Mouse (Mus musculus) adrenal gland, adult 2 months (tissue): ENCODE results near the gene Cep295. TPM values are rescaled to one million over a fixed set of nuclear protein-coding genes. Genes with fewer than 3 reads are reported as not detected.
A peak's percentile ranks its signal among the peaks of the same experiment; 100 is the strongest.
"Not testable (repeated sequence)": the region's sequence is repeated elsewhere in the genome, so short reads cannot be mapped to it uniquely, and the experiment has no call there.

ENCODE experiments used
- DNase-seq: peaks from one replicate; pipeline ENCODE4 v3.0.0; 2021
- long read RNA-seq: library from polyadenylated mRNA; stranded (forward); transcript quantifications from one replicate; pipeline ENCODE4 v2.0.0, GENCODE M21; 2021
- polyA plus RNA-seq: library from polyadenylated mRNA; depleted of rRNA; stranded (reverse); fragments of >200 nt; gene quantifications from 2 replicates; pipeline ENCODE4 v1.2.3, GENCODE M21; 2012; rRNA removed
- total RNA-seq, 2 experiments: library from RNA; stranded (reverse); gene quantifications; 2 replicates each; pipeline ENCODE4 v1.2.3; 2021

Cep295 gene
- total RNA-seq = 10 to 100 TPM in 1 of 2 experiments, 1 to 10 TPM in 1; 9.2 to 13.8 TPM
- 0.82 and 1.1 TPM in 2 replicates for polyA plus RNA-seq
- long read RNA-seq = 0 reads

- peak; percentile 97 for DNase-seq
These were observed at the start of gene Cep295 for GRCm38 (mm10) chr9:15357484-15358275. TSS of gene Cep295 (minus strand) at chr9:15357788.

GRCm38 (mm10) chr9:15397591-15397990 is 40.0 kb upstream of the Cep295 start:
- no peak for DNase-seq

DNA sequence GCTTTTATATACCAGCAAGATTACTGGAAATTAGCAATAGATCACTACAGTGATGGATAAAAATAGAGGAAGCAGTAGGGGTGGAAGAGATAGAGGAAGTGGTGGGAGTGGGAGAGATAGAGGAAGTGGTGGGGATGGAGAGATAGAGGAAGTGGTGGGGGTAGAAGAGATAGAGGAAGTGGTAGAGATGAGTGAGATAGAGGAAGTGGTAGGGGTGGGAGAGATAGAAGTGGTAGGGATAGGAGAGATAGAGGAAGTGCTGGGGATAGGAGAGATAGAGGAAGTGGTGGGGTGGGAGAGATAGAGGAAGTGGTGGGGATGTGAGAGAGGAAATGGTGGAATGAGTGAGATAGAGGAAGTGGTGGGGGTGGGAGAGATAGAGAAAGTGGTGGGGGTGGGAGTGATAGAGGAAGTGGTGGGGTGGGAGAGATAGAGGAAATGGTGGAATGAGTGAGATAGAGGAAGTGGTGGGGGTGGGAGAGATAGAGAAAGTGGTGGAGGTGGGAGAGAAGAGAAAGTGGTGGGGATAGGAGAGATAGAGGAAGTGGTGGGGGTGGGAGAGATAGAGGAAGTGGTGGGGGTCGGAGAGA is 37.9 kb upstream of the Cep295 start:
- DNase-seq = no peak

DNA sequence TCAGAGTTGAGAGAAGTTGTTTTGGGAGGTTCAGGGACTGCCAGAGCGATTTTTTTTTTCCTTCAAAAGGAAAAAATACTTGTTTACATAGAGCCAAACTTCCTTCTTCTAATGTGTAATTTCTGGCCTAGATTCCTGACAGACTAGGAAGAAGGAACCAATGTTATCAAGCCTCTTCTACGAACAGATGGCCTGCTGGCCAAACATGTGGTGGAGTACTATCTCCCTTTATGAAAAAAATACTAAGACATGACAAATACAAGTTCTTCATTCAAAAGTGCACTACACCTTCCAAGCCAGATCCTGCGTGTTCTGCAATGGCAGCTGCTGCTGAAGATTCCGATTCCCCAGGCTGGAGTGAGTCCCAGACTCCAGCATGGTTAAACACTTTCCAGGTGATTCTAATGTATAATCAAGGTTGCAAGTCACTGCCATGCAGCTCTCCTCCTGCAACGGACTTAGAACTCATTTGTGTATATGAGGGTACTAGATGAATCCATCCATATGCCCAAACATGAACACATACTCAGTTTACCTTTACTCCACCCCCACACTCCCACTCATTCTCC is 29.6 kb upstream of the Cep295 start:
- DNase-seq = no peak

GRCm38 (mm10) chr9:15384266-15384665 is 26.7 kb upstream of the Cep295 start:
- no peak for DNase-seq

DNA sequence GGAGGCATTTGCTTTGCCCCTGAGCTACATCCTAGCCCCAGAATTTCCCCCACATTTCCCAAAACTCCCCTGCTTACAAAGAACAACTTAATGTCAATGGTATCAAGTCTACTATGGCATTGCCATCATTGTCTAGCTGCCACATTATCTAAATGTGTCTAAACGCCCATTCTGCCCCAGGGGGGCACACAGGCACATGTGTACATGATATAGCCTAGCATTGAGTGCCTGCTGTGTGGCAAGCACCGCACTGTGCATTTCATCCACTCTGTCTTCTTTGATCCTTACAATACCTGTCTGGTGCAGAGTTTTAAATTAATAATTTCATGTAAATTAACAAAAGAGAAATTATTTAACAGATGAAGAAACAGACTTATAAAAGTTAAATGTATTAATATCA is 8.7 kb upstream of the Cep295 start:
- no peak for DNase-seq

DNA sequence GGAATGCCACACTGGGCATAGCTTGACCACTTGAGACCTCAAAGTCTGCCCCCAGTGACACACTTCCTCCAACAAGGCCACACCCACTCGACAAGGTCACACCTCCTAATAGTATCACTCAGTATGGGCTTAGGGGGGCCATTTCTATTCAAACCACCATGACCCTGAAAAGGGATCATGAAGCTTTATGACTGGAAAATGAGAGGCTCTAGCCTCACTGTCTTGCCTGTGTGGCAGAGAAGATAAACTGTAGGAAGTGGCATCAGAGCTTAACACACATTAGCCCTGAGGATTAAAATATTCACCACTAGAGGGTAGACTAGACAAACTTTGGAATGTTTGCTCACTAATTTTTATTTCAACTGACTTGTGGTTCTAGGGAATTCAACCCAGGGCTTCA is 8.3 kb upstream of the Cep295 start:
- DNase-seq = no peak

GRCm38 (mm10) chr9:15364843-15365242 is 7.3 kb upstream of the Cep295 start:
- DNase-seq = no peak

DNA sequence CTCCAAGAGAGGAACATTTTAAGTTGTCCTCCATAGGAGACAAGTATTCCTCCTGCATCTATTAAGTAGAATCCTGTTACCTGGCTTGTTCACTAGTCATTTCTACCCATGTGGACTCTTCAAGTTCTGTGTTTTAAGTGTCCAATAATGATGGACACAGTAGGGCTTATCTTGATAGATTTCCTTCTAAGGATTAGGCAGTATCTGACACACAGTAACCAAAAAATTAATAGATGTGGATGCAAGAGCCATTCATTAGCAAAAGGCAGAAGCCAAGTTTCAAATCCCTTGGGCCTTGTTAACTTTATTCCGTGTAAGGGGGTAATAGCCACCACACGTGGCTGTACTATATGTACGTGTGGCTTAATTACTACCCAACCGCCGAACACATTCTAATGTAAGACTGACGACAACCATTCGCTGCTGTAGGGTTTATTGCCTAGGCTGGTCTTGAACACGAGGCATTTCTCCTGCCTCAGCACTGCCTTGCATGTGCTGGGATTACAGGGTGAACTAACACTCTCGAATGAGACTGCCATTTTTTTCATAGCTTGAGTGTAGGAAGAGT is 588 bp downstream of the Cep295 start:
- no peak for DNase-seq

GRCm38 (mm10) chr9:15349925-15350324 is 7.7 kb downstream of the Cep295 start:
- DNase-seq = no peak

- no peak for DNase-seq
These were observed 19.8 kb downstream of the Cep295 start for GRCm38 (mm10) chr9:15337776-15338175.

- DNase-seq = no peak
These were observed 39.3 kb downstream of the Cep295 start for GRCm38 (mm10) chr9:15318170-15318742.

- DNase-seq = no peak
These were observed 40.1 kb downstream of the Cep295 start for GRCm38 (mm10) chr9:15317223-15318169.

DNA sequence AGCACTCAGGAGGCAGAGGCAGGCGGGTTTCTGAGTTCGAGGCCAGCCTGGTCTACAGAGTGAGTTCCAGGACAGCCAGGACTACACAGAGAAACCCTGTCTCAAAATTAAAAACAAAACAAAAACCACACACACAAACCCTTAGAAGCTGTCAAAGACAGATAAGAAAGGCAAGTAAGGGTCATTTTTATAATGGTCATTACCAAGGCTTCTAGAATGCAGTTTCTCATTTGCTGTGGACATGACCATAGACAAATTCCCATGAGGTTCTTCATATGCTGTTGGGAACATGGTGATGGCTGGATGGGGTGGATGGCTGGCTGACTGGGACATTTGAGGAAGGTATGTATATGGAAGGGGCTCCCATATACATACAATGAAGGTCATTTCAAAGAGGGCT is 41.3 kb downstream of the Cep295 start:
- not testable (repeated sequence) for DNase-seq

DNA sequence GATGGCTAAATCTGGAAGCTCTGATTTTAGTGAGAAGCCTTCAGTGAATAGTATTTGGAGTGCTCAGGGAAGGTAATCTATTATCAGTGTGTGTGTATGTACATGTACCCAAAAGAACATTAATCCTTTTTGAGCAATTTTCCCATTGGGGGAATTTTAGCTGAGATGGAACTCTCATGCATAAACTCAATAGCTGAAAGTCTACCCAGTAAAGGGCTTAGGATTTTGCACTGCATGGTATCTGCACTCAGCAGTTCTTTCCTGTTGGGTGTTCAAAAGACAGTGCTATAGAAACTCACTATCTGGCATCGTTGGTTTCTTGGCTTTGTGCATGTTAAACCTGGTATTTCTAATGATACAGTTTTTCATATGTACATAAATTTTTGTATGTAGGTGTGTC is 43.0 kb downstream of the Cep295 start:
- DNase-seq = no peak

DNA sequence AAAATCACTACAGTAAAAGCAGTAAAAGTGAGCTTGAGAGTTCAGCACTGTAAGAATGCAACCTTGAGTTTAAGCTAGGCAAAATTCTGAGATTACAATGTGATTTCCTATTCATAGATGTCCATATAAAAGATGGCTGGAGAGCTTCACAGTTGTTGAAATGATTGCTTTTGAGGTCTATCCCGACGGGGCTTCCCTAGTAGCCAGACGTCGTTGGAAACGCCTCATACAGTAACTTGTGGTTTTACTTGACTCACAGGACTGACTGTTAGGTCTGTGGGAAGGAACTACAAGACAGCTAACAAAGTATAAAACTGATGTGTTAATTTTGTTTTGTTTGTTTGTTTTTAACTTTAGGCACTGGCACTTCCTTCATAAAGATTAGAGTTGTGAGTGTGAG is 44.0 kb downstream of the Cep295 start:
- no peak for DNase-seq

- DNase-seq = no peak
These were observed 45.4 kb downstream of the Cep295 start for GRCm38 (mm10) chr9:15312054-15312735.

GRCm38 (mm10) chr9:15310179-15310578 is 47.4 kb downstream of the Cep295 start:
- DNase-seq = no peak

- no peak for DNase-seq
These were observed 48.2 kb downstream of the Cep295 start for GRCm38 (mm10) chr9:15309425-15309824.

DNA sequence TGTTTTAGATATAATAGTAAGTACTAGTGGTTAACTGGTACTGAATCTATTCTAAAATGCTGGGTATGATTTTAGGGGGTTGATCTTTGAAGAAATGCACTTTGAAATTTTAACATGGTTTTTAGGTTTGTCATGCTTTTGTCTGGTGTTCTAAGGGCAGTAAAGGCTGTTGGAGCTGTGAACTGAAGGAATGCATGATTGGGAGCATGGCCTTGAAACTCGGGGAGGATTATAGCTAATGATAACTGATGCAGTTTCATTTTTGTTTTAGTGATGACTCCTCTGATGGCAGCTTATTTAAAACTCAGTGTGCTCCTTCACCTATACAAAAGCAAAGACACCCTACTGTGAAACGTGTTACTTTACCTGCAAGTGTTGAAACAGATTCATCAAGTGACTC is 49.3 kb downstream of the Cep295 start:
- no peak for DNase-seq

DNA sequence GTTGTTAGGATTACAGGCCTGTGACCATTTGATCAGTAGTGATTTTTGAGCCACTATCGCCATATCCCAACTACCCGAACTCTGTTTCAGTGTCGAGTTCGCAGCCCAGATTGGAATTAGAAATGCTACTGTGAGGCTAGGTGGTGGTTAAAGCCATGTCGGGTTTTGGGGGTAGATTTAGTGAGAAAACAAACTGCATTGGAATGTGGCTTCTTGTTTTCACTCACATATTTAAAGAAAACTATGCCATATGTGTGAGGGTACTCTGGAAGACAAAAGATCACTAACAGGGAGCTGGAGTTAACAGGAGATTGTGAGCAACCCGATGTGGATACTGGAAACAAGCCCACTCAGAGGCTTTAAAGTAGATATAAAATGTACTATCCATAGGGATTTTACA is 50.3 kb downstream of the Cep295 start:
- no peak for DNase-seq
